Mouse (Mus musculus): ENCODE data around the gene Tmem201. TPM values are rescaled to one million over a fixed set of nuclear protein-coding genes. Genes with fewer than 3 reads are reported as not detected.

Gene Tmem201
- polyA plus RNA-seq, 1 experiment from 2014 or later = 36.3 TPM

GRCm38 (mm10) chr4:149740301-149740700, 2.5 kb upstream of the Tmem201 start:
- ATAC-seq (ENCODE audit: low FRiP score) = no peak
- peaks cover 36% of the 10 kb centered on the region for H3K36me3 ChIP-seq
- no peaks in the 10 kb centered on the region for H3K27me3 ChIP-seq
- H3K4me1 ChIP-seq (replicated peaks) = peaks cover 25% of the 10 kb centered on the region
- H3K4me2 ChIP-seq = no peak overlapping the region
- WGBS = 91% methylated on average over 7 of the region's 7 CpGs
- H3K9me3 ChIP-seq = no peaks in the 10 kb centered on the region
- H3K9ac ChIP-seq = no peak overlapping the region
- H3K4me3 ChIP-seq = no peak overlapping the region
- H3K27ac ChIP-seq = no peak overlapping the region

GRCm38 (mm10) chr4:149739478-149739877, 1.6 kb upstream of the Tmem201 start:
- H3K9ac ChIP-seq = no peak overlapping the region
- H3K4me2 ChIP-seq = no peak overlapping the region
- peaks cover 33% of the 10 kb centered on the region for H3K4me1 ChIP-seq (replicated peaks)
- no peak for ATAC-seq (ENCODE audit: low FRiP score)
- WGBS = 65% methylated on average over 5 of the region's 5 CpGs
- H3K27ac ChIP-seq = no peak overlapping the region
- H3K36me3 ChIP-seq = peaks cover 28% of the 10 kb centered on the region
- no peaks in the 10 kb centered on the region for H3K27me3 ChIP-seq
- H3K4me3 ChIP-seq = no peak overlapping the region
- H3K9me3 ChIP-seq = no peaks in the 10 kb centered on the region

GRCm38 (mm10) chr4:149736581-149736980, 1.3 kb downstream of the Tmem201 start:
- peak overlapping the region; percentile 93 for H3K4me3 ChIP-seq
- H3K9ac ChIP-seq = peak overlapping the region; percentile 92
- peak overlapping the region; percentile 99 for H3K4me2 ChIP-seq
- no peaks in the 10 kb centered on the region for H3K9me3 ChIP-seq
- H3K27ac ChIP-seq = no peak overlapping the region
- H3K27me3 ChIP-seq = no peaks in the 10 kb centered on the region
- WGBS = 51% methylated on average over 4 of the region's 4 CpGs
- peaks cover 7% of the 10 kb centered on the region for H3K36me3 ChIP-seq
- peaks cover 61% of the 10 kb centered on the region for H3K4me1 ChIP-seq (replicated peaks)
- ATAC-seq (ENCODE audit: low FRiP score) = no peak

GRCm38 (mm10) chr4:149735624-149736250, 2.1 kb downstream of the Tmem201 start:
- Histone ChIP-seq H3K36me3 (peaks cover 9% of the 10 kb centered on the region), H3K9ac (peak overlapping the region; percentile 63), H3K9me3 (no peaks in the 10 kb centered on the region), H3K4me1 (replicated peaks) (peaks cover 69% of the 10 kb centered on the region), H3K4me3 (peak overlapping the region; percentile 12; the same call in 1 of the 2 replicates), H3K27ac (no peak overlapping the region), H3K4me2 (peak overlapping the region; percentile 99), H3K27me3 (no peaks in the 10 kb centered on the region)
- 91% methylated on average over 5 of the region's 5 CpGs for WGBS
- no peak for ATAC-seq (ENCODE audit: low FRiP score)

GRCm38 (mm10) chr4:149734730-149735475, 2.9 kb downstream of the Tmem201 start:
- WGBS = 79% methylated on average over 10 of the region's 10 CpGs
- H3K27me3 ChIP-seq = no peaks in the 10 kb centered on the region
- H3K4me2 ChIP-seq = peak overlapping the region; percentile 99
- no peak for ATAC-seq (ENCODE audit: low FRiP score)
- H3K36me3 ChIP-seq = peaks cover 16% of the 10 kb centered on the region
- H3K4me3 ChIP-seq = 0 out of 2 replicates have a peak overlapping the region, but pooled peaks have one; percentile 12
- H3K9ac ChIP-seq = peak overlapping the region; percentile 63; the same call in 1 of the 2 replicates
- H3K4me1 ChIP-seq (replicated peaks) = peaks cover 71% of the 10 kb centered on the region
- peak overlapping the region; percentile 85 for H3K27ac ChIP-seq
- H3K9me3 ChIP-seq = no peaks in the 10 kb centered on the region

- Histone ChIP-seq H3K9me3 (no peaks in the 10 kb centered on the region), H3K4me3 (0 out of 2 replicates have a peak overlapping the region, but pooled peaks have one; percentile 14), H3K4me2 (peak overlapping the region; percentile 99), H3K27me3 (no peaks in the 10 kb centered on the region), H3K36me3 (peaks cover 22% of the 10 kb centered on the region), H3K9ac (peak overlapping the region; percentile 30), H3K27ac (peak overlapping the region; percentile 85), H3K4me1 (replicated peaks) (peaks cover 71% of the 10 kb centered on the region)
- no peak for ATAC-seq (ENCODE audit: low FRiP score)
- 91% methylated on average over 6 of the region's 6 CpGs for WGBS
Observed at GRCm38 (mm10) chr4:149734246-149734645, 3.6 kb downstream of the Tmem201 start.

GRCm38 (mm10) chr4:149733748-149734147, 4.1 kb downstream of the Tmem201 start:
- 25% methylated on average over 6 of the region's 6 CpGs for WGBS
- Histone ChIP-seq H3K9ac (peak overlapping the region; percentile 30), H3K27ac (peak overlapping the region; percentile 85)

GRCm38 (mm10) chr4:149732800-149733199, 5.0 kb downstream of the Tmem201 start:
- no peaks in the 10 kb centered on the region for H3K27me3 ChIP-seq
- H3K9ac ChIP-seq = 0 out of 2 replicates have a peak overlapping the region, but pooled peaks have one; percentile 30
- H3K4me1 ChIP-seq (replicated peaks) = peaks cover 67% of the 10 kb centered on the region
- no peaks in the 10 kb centered on the region for H3K9me3 ChIP-seq
- ATAC-seq (ENCODE audit: low FRiP score) = no peak
- 82% methylated on average over 10 of the region's 10 CpGs for WGBS
- peak overlapping the region; percentile 85 for H3K27ac ChIP-seq
- H3K4me3 ChIP-seq = no peak overlapping the region
- peak overlapping the region; percentile 99; the same call in 1 of the 2 replicates for H3K4me2 ChIP-seq
- peaks cover 35% of the 10 kb centered on the region for H3K36me3 ChIP-seq

More at GRCm38 (mm10) chr4:149733748-149734147, 4.1 kb downstream of the Tmem201 start:
- Histone ChIP-seq H3K4me3 (peak overlapping the region; percentile 14; the same call in 1 of the 2 replicates), H3K4me2 (peak overlapping the region; percentile 99), H3K9me3 (no peaks in the 10 kb centered on the region), H3K4me1 (replicated peaks) (peaks cover 71% of the 10 kb centered on the region), H3K27me3 (no peaks in the 10 kb centered on the region), H3K36me3 (peaks cover 27% of the 10 kb centered on the region)
- ATAC-seq (ENCODE audit: low FRiP score) = no peak

GRCm38 (mm10) chr4:149732313-149732712, 5.5 kb downstream of the Tmem201 start:
- H3K9me3 ChIP-seq = no peaks in the 10 kb centered on the region
- 82% methylated on average over 3 of the region's 3 CpGs for WGBS

GRCm38 (mm10) chr4:149730827-149731226, 7.0 kb downstream of the Tmem201 start:
- peaks cover 55% of the 10 kb centered on the region for H3K36me3 ChIP-seq
- H3K9ac ChIP-seq = peak overlapping the region; percentile 19; the same call in 1 of the 2 replicates
- H3K27ac ChIP-seq = no peak overlapping the region
- 79% methylated on average over 7 of the region's 7 CpGs for WGBS
- no peak overlapping the region for H3K4me2 ChIP-seq
- H3K4me3 ChIP-seq = no peak overlapping the region
- H3K27me3 ChIP-seq = no peaks in the 10 kb centered on the region
- H3K9me3 ChIP-seq = no peaks in the 10 kb centered on the region
- no peak for ATAC-seq (ENCODE audit: low FRiP score)
- peaks cover 54% of the 10 kb centered on the region for H3K4me1 ChIP-seq (replicated peaks)

More at GRCm38 (mm10) chr4:149732313-149732712, 5.5 kb downstream of the Tmem201 start:
- Histone ChIP-seq H3K9ac (0 out of 2 replicates have a peak overlapping the region, but pooled peaks have one; percentile 30), H3K36me3 (peaks cover 40% of the 10 kb centered on the region), H3K4me1 (replicated peaks) (peaks cover 66% of the 10 kb centered on the region), H3K4me3 (no peak overlapping the region), H3K27me3 (no peaks in the 10 kb centered on the region), H3K4me2 (no peak overlapping the region), H3K27ac (peak overlapping the region; percentile 85)
- ATAC-seq (ENCODE audit: low FRiP score) = no peak

- Histone ChIP-seq H3K27ac (no peak overlapping the region), H3K4me3 (no peak overlapping the region), H3K4me1 (replicated peaks) (peaks cover 51% of the 10 kb centered on the region), H3K4me2 (no peak overlapping the region), H3K9me3 (no peaks in the 10 kb centered on the region), H3K9ac (no peak overlapping the region), H3K36me3 (peaks cover 74% of the 10 kb centered on the region), H3K27me3 (no peaks in the 10 kb centered on the region)
- no peak for ATAC-seq (ENCODE audit: low FRiP score)
- WGBS = 73% methylated on average over 8 of the region's 8 CpGs
Observed at GRCm38 (mm10) chr4:149728810-149729209, 9.0 kb downstream of the Tmem201 start.

- peaks cover 74% of the 10 kb centered on the region for H3K36me3 ChIP-seq
- no peak for ATAC-seq (ENCODE audit: low FRiP score)
- H3K9ac ChIP-seq = no peak overlapping the region
- H3K27ac ChIP-seq = no peak overlapping the region
- H3K27me3 ChIP-seq = no peaks in the 10 kb centered on the region
- 97% methylated on average over 5 of the region's 5 CpGs for WGBS
- no peaks in the 10 kb centered on the region for H3K9me3 ChIP-seq
- no peak overlapping the region for H3K4me3 ChIP-seq
- H3K4me2 ChIP-seq = no peak overlapping the region
- H3K4me1 ChIP-seq (replicated peaks) = peaks cover 48% of the 10 kb centered on the region
Observed at GRCm38 (mm10) chr4:149727636-149728035, 10.2 kb downstream of the Tmem201 start.

Data from hindbrain, embryonic 13.5 days (tissue).